Mouse (Mus musculus): ENCODE data around the gene Disc1.

- TF ChIP-seq MAZ (IDR thresholded peaks at IDR 0.05; ENCODE audit: low read depth, low read length) (no peak), CTCF (IDR thresholded peaks at IDR 0.05 in 2 of 3, conservative IDR thresholded peaks at IDR 0.05 in 1 of 3; ENCODE audit: control insufficient read depth in 1 of 3, insufficient read depth in 1 of 3, low read depth in 2 of 3, low read length in 3 of 3, poor library complexity in 1 of 3, severe bottlenecking in 1 of 3) (no peak)
Measured at GRCm38 (mm10) chr8:125049826-125050225, 4.2 kb upstream of the Disc1 start.
